Mouse (Mus musculus) cerebellum, adult 2 months (tissue): ENCODE results near the gene Anapc16. TPM values are rescaled to one million over a fixed set of nuclear protein-coding genes. Genes with fewer than 3 reads are reported as not detected.
A peak's percentile ranks its signal among the peaks of the same experiment; 100 is the strongest.

Source experiments
- DNase-seq, 2 experiments: peaks; one replicate each; pipeline ENCODE4 v3.0.0; 2021
- H3K27ac ChIP-seq: fragments of 200-500 bp; 2 replicates; pipeline ENCODE4 v1.5.1; 2012; ENCODE audit warnings: low read length, control low read depth, inconsistent platforms; ENCODE audit not compliant: insufficient read depth
- H3K27me3 ChIP-seq: fragments of 200-500 bp; 2 replicates; pipeline ENCODE4 v1.6.1; 2012; ENCODE audit warnings: inconsistent platforms, mild to moderate bottlenecking, low read length, moderate library complexity; ENCODE audit not compliant: control insufficient read depth, insufficient read depth
- H3K4me1 ChIP-seq: fragments of 200-500 bp; 2 replicates; pipeline ENCODE4 v1.6.1; 2011; ENCODE audit warnings: low read length; ENCODE audit not compliant: control insufficient read depth, insufficient read depth
- H3K4me3 ChIP-seq: fragments of 200-500 bp; replicated peaks from 2 replicates; pipeline ENCODE3; 2011; ENCODE audit warnings: mild to moderate bottlenecking, low read depth, low read length, control low read depth; ENCODE audit not compliant: insufficient read depth
- CTCF ChIP-seq: fragments of 200-500 bp; IDR thresholded peaks from 2 replicates; pipeline ENCODE4 v1.5.1; 2011; ENCODE audit warnings: low read depth, mild to moderate bottlenecking, control low read depth, low read length, moderate library complexity, borderline replicate concordance; ENCODE audit not compliant: insufficient read depth
- POLR2A ChIP-seq: fragments of 200-500 bp; IDR thresholded peaks from 2 replicates; pipeline ENCODE4 v1.6.1; 2011; ENCODE audit warnings: low read length, control low read depth, borderline replicate concordance; ENCODE audit not compliant: insufficient read depth
- WGBS: fragments of 180-500 bp; shearing (Covaris S2); methylation state at CpG from one replicate; pipeline ENCODE4 v1.1.7; 2018; 5-methylcytosine and 5-hydroxymethylcytosine counted together
- polyA plus RNA-seq: library from polyadenylated mRNA; depleted of rRNA; stranded (reverse); fragments of >200 nt; gene quantifications from 2 replicates; pipeline ENCODE4 v1.2.3, GENCODE M21; 2012

Gene Anapc16
- polyA plus RNA-seq, 1 experiment: 95.5 TPM

DNA sequence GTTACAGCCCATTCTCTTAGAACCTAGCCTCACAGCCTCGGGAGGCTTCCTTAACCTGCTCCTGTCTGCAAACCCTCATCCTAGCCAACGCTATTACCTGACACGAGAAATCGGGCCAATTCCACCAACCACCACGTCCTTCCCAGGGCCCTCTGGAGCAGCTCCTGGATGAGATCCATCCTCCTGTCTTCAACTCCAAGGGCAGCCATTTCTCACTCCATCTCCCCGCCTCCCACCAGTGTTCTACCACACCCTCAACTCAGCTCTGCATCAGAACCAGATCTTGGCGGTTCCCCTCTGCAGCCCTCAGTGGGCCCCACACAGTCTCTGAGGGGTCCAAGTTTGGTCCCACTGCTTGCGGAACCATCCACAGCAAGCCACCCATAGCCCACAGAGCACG, 21.1 kb downstream of the Anapc16 start:
- Histone ChIP-seq H3K4me3 (no peak overlapping the region), H3K4me1 (no peaks in the 10 kb centered on the region; the same call in 1 of the 2 replicates), H3K27ac (no peak overlapping the region), H3K27me3 (no peaks in the 10 kb centered on the region)
- DNase-seq: no peak
- WGBS: 50% methylated on average over 9 of the region's 9 CpGs
- TF ChIP-seq CTCF (no peak), POLR2A (no peak)

DNA sequence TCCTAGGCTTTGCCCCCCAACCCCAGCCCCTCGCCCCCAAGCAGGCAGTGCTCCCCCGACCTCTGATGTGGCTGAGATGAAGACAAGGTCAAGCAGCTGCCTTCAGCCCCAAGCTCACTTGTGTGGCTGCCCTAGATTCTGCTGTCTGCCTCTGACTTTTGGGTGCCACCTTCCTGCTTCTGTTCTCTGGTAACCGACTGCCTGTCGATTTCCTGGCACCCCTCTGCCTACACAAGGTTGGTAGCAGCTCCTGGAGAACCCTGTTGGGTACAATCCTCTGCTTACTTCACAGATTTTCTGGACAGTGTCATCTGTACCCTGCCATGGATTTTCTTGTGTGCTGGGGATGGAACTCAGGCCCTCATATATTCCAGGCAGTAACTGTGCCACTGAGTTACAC, 21.6 kb downstream of the Anapc16 start:
- Histone ChIP-seq H3K4me1 (no peaks in the 10 kb centered on the region; the same call in 1 of the 2 replicates), H3K27ac (0 out of 2 replicates have a peak overlapping the region, but pooled peaks have one; percentile 60), H3K4me3 (no peak overlapping the region), H3K27me3 (no peaks in the 10 kb centered on the region)
- TF ChIP-seq CTCF: no peak
- no peak for TF ChIP-seq POLR2A
- no peak for DNase-seq
- WGBS: 71% methylated on average over 4 of the region's 4 CpGs

- WGBS: 87% methylated on average over 6 of the region's 6 CpGs
- no peak for DNase-seq
- Histone ChIP-seq H3K4me3 (no peak overlapping the region), H3K27ac (no peak overlapping the region), H3K4me1 (no peaks in the 10 kb centered on the region; the same call in 1 of the 2 replicates), H3K27me3 (no peaks in the 10 kb centered on the region)
- TF ChIP-seq CTCF (no peak), POLR2A (no peak)
Observed at GRCm38 (mm10) chr10:59980815-59981244, 22.1 kb downstream of the Anapc16 start.

- no peak overlapping the region for H3K4me3 ChIP-seq
- H3K27ac ChIP-seq: peak overlapping the region; percentile 89; the same call in 1 of the 2 replicates
- H3K4me1 ChIP-seq: peaks cover 9% of the 10 kb centered on the region
- no peaks in the 10 kb centered on the region for H3K27me3 ChIP-seq
- WGBS: 28% methylated on average over 11 of the region's 11 CpGs
- DNase-seq: peak in 1 of 2 experiments; percentile 49
- TF ChIP-seq POLR2A: no peak
- no peak for TF ChIP-seq CTCF
Observed at GRCm38 (mm10) chr10:59978873-59979743, 23.8 kb downstream of the Anapc16 start.

- WGBS: 42% methylated on average over 2 of the region's 2 CpGs
Observed at GRCm38 (mm10) chr10:59978401-59978800, 24.5 kb downstream of the Anapc16 start.

GRCm38 (mm10) chr10:59977715-59978343, 25.1 kb downstream of the Anapc16 start:
- WGBS: 81% methylated on average over 5 of the region's 5 CpGs

More at GRCm38 (mm10) chr10:59978401-59978800, 24.5 kb downstream of the Anapc16 start:
- no peak for TF ChIP-seq CTCF
- no peak for TF ChIP-seq POLR2A
- H3K27ac ChIP-seq: peak overlapping the region; percentile 89
- H3K4me1 ChIP-seq: peaks cover 14% of the 10 kb centered on the region
- H3K4me3 ChIP-seq: no peak overlapping the region
- no peak for DNase-seq
- H3K27me3 ChIP-seq: no peaks in the 10 kb centered on the region

DNA sequence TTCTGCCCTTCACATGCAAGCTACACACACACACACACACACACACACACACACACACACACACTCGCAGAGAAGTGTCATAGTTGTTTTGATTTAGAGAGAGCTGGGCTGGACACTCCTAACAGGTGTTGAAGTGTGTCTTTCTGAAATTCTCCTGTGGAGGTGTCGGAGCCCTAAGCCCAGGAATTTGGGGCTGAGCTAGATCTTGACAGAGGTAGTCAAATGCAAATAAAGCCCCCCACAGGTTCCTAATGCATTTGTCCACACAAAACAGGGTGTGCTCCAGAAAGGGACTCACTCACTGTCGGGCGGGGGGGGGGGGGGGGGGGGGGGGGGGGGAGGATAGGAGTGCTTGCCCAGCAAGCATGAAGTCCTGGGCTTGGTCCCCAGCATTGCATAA, 25.8 kb downstream of the Anapc16 start:
- TF ChIP-seq POLR2A (no peak), CTCF (no peak)
- H3K27me3 ChIP-seq: no peaks in the 10 kb centered on the region
- peaks cover 15% of the 10 kb centered on the region for H3K4me1 ChIP-seq
- no peak overlapping the region for H3K4me3 ChIP-seq
- WGBS: 77% methylated on average over 2 of the region's 4 CpGs
- no peak for DNase-seq
- no peak overlapping the region for H3K27ac ChIP-seq

More at GRCm38 (mm10) chr10:59977715-59978343, 25.1 kb downstream of the Anapc16 start:
- TF ChIP-seq CTCF (no peak), POLR2A (no peak)
- peaks cover 15% of the 10 kb centered on the region for H3K4me1 ChIP-seq
- no peak for DNase-seq
- peak overlapping the region; percentile 89; the same call in 1 of the 2 replicates for H3K27ac ChIP-seq
- no peaks in the 10 kb centered on the region for H3K27me3 ChIP-seq
- no peak overlapping the region for H3K4me3 ChIP-seq
